In genomic region chr9:46442739-46443181, GRCm38 (mm10) we compare ENCODE assay signal across 8 mouse cellular contexts.
DNase-seq lines count a peak whose midpoint lies in the region; ATAC-seq lines count a peak whose summit lies in the region.
"Had no signal": no experiment of that assay in that cellular context is flagged by ENCODE, and none has a peak within 500 bp of the region (broad histone marks: within the 10 kb centered on the region; RNA-seq: fewer than 3 reads in every experiment).

No protein-coding gene starts in this region.

- no peaks in the 10 kb centered on the region for H3K36me3 ChIP-seq in lung, embryonic 16.5 days (ENCODE audit: control insufficient read depth, insufficient read depth, low read length)
- H3K36me3 ChIP-seq in forebrain, embryonic 13.5 days (ENCODE audit: poor library complexity, severe bottlenecking), result no peaks in the 10 kb centered on the region
- no peaks in the 10 kb centered on the region for H3K36me3 ChIP-seq in limb, embryonic 15.5 days
- H3K36me3 ChIP-seq in stomach, embryonic 16.5 days (ENCODE audit: control insufficient read depth, insufficient read depth, low read length), result no peaks in the 10 kb centered on the region

- WGBS in lung, embryonic 16.5 days, result 2% methylated on average over 19 of the region's 19 CpGs
- 0% methylated on average over 19 of the region's 19 CpGs for WGBS in forebrain, embryonic 13.5 days
- WGBS in limb, embryonic 15.5 days, result 3% methylated on average over 19 of the region's 19 CpGs
- 5% methylated on average over 19 of the region's 19 CpGs for WGBS in stomach, embryonic 16.5 days

- H3K9ac ChIP-seq in lung, embryonic 16.5 days (ENCODE audit: low read length), result peak overlapping the region; percentile 30; the same call in 1 of the 2 replicates
- peak overlapping the region; percentile 21; the same call in 1 of the 2 replicates for H3K9ac ChIP-seq in forebrain, embryonic 13.5 days
- 0 out of 2 replicates have a peak overlapping the region, but pooled peaks have one; percentile 17 for H3K9ac ChIP-seq in limb, embryonic 15.5 days
- no peak overlapping the region for H3K9ac ChIP-seq in stomach, embryonic 16.5 days (ENCODE audit: low read length)

- DNase-seq in lung, postnatal 36 days, result no peak
- DNase-seq in gastrocnemius, adult 18-20 months (ENCODE audit: low spot score), result no peak
- DNase-seq in ovary, adult 18-20 months (ENCODE audit: low spot score), result no peak
- DNase-seq: thymus, adult 2 months had no signal

- no peak overlapping the region for H3K27ac ChIP-seq in lung, embryonic 16.5 days (ENCODE audit: low read length)
- H3K27ac ChIP-seq in forebrain, embryonic 13.5 days, result peak overlapping the region; percentile 76
- H3K27ac ChIP-seq in limb, embryonic 15.5 days, result no peak overlapping the region
- H3K27ac ChIP-seq in stomach, embryonic 16.5 days (ENCODE audit: low read length), result no peak overlapping the region

- H3K4me3 ChIP-seq in lung, embryonic 16.5 days (ENCODE audit: low read length), result peak overlapping the region; percentile 35
- H3K4me3 ChIP-seq in forebrain, embryonic 13.5 days, result peak overlapping the region; percentile 33
- H3K4me3 ChIP-seq in limb, embryonic 15.5 days, result peak overlapping the region; percentile 31
- H3K4me3 ChIP-seq in stomach, embryonic 16.5 days (replicated peaks; ENCODE audit: low read length), result peak overlapping the region; percentile 36

- H3K4me2 ChIP-seq in lung, embryonic 16.5 days (ENCODE audit: low read depth, low read length), result peak overlapping the region; percentile 52
- H3K4me2 ChIP-seq in forebrain, embryonic 13.5 days, result peak overlapping the region; percentile 63
- H3K4me2 ChIP-seq in limb, embryonic 15.5 days, result peak overlapping the region; percentile 65
- H3K4me2 ChIP-seq in stomach, embryonic 16.5 days (ENCODE audit: low read depth, low read length), result peak overlapping the region; percentile 50

- no peaks in the 10 kb centered on the region for H3K9me3 ChIP-seq in lung, embryonic 16.5 days (ENCODE audit: control insufficient read depth, low read length)
- no peaks in the 10 kb centered on the region for H3K9me3 ChIP-seq in forebrain, embryonic 13.5 days (replicated peaks)
- H3K9me3 ChIP-seq in limb, embryonic 15.5 days, result no peaks in the 10 kb centered on the region
- no peaks in the 10 kb centered on the region for H3K9me3 ChIP-seq in stomach, embryonic 16.5 days (replicated peaks; ENCODE audit: control insufficient read depth, low read length)

- 0 out of 2 replicates have a peak, but pooled peaks have one; percentile 45 for ATAC-seq in lung, embryonic 16.5 days (ENCODE audit: low read depth)
- peak; percentile 87 for ATAC-seq in forebrain, embryonic 13.5 days
- ATAC-seq in limb, embryonic 15.5 days (ENCODE audit: insufficient number of reproducible peaks, low FRiP score, low TSS enrichment, low read depth), result no peak
- ATAC-seq in stomach, embryonic 16.5 days (ENCODE audit: insufficient read depth, low FRiP score), result no peak

- peaks cover 7% of the 10 kb centered on the region; the same call in 1 of the 2 replicates for H3K4me1 ChIP-seq in lung, embryonic 16.5 days (replicated peaks; ENCODE audit: control insufficient read depth, insufficient read depth, low read length)
- peaks cover 23% of the 10 kb centered on the region for H3K4me1 ChIP-seq in forebrain, embryonic 13.5 days
- peaks cover 14% of the 10 kb centered on the region for H3K4me1 ChIP-seq in limb, embryonic 15.5 days
- H3K4me1 ChIP-seq in stomach, embryonic 16.5 days (ENCODE audit: control insufficient read depth, insufficient read depth, low read length), result no peaks in the 10 kb centered on the region

- peaks cover 25% of the 10 kb centered on the region for H3K27me3 ChIP-seq in lung, embryonic 16.5 days (ENCODE audit: control insufficient read depth, insufficient read depth, low read depth, low read length)
- H3K27me3 ChIP-seq in forebrain, embryonic 13.5 days, result peaks cover 78% of the 10 kb centered on the region
- H3K27me3 ChIP-seq in limb, embryonic 15.5 days, result peaks cover 56% of the 10 kb centered on the region
- peaks cover 37% of the 10 kb centered on the region for H3K27me3 ChIP-seq in stomach, embryonic 16.5 days (ENCODE audit: control insufficient read depth, insufficient read depth, low read length)

Comparison
In these comparisons a context has a peak if more than half of its experiments do, and no peak if none do; other contexts are left out.
1. ATAC-seq: peak in lung, embryonic 16.5 days (single experiment) and forebrain, embryonic 13.5 days (single experiment); none in limb, embryonic 15.5 days (single experiment) and stomach, embryonic 16.5 days (single experiment).
2. Peak in every context shown above with its lines, with median percentiles within 50 percentile points of each other: H3K4me2 ChIP-seq and H3K4me3 ChIP-seq.